Mouse (Mus musculus) A20 (cell line): ENCODE measurements around the gene Ppox.
A peak's percentile ranks its signal among the peaks of the same experiment; 100 is the strongest.
"Not testable (repeated sequence)": the region's sequence is repeated elsewhere in the genome, so short reads cannot be mapped to it uniquely, and the experiment has no call there.

Experiments used
- DNase-seq: peaks from one replicate; pipeline ENCODE4 v3.0.0-alpha.2; 2011; ENCODE audit warnings: low read depth, low spot score

Gene Ppox

GRCm38 (mm10) chr1:171245353-171245752 lies 35.6 kb downstream of the Ppox start:
- DNase-seq: no peak

GRCm38 (mm10) chr1:171241952-171242351 lies 39.0 kb downstream of the Ppox start:
- not testable (repeated sequence) for DNase-seq

- no peak for DNase-seq
Observed at GRCm38 (mm10) chr1:171240911-171241310, 40.1 kb downstream of the Ppox start.

- DNase-seq: no peak
Observed at GRCm38 (mm10) chr1:171239992-171240744, 40.8 kb downstream of the Ppox start.

- peak; percentile 42 for DNase-seq
Observed at GRCm38 (mm10) chr1:171238463-171238862, 42.5 kb downstream of the Ppox start.

- DNase-seq: no peak
Observed at GRCm38 (mm10) chr1:171237438-171237837, 43.5 kb downstream of the Ppox start.

GRCm38 (mm10) chr1:171235791-171236190 lies 45.2 kb downstream of the Ppox start:
- DNase-seq: no peak

- DNase-seq: no peak
Observed at GRCm38 (mm10) chr1:171234538-171234937, 46.4 kb downstream of the Ppox start.

DNA sequence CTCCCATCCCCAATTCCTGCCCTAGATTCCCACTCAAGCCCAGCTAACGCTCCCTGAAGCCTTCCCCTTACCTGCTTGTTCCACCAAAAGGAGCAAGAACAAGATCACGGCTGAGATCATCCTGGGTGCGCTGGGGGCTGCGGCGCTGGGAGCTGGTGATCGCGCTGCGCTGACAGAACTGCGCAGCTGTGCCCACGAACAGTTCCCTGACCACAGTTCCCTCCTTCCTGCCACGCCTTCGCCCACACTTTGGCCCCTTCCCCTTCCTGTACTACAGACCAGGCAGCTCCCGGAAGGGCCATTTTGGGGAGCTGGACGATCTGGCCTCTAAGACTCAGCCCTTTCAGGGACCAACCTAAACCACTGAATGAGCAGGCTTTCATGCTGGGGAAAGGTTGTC lies 46.9 kb downstream of the Ppox start, which contains the start of gene Fcer1g:
Gene Fcer1g (minus strand): TSS at position 240 of the 400 bp plus-strand sequence.
- no peak for DNase-seq

- no peak for DNase-seq
Observed at GRCm38 (mm10) chr1:171232800-171233730, 47.9 kb downstream of the Ppox start.

GRCm38 (mm10) chr1:171232348-171232747 lies 48.6 kb downstream of the Ppox start:
- DNase-seq: no peak

DNA sequence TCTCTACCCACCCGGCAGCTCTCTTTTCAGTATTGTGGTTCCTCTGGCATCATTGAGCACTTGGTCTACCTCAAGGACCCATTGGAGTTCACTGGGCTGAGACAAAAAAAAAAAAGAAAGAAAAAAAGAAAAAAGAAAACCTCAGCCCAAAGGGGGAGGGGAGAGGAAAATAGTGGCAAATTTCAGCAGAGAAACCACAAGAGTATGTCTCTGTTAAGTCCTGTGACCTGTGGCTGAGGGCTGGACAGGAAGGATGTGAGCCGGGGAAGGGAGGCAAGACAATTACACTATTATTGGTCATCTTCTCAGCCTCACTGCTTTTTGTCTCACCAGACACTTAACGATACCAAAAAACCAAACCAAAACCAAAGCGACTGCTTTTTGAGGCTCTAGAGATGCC lies 49.1 kb downstream of the Ppox start:
- no peak for DNase-seq

- DNase-seq: no peak
Observed at GRCm38 (mm10) chr1:171230215-171230614, 50.8 kb downstream of the Ppox start.

GRCm38 (mm10) chr1:171229750-171230149 lies 51.2 kb downstream of the Ppox start:
- DNase-seq: no peak

DNA sequence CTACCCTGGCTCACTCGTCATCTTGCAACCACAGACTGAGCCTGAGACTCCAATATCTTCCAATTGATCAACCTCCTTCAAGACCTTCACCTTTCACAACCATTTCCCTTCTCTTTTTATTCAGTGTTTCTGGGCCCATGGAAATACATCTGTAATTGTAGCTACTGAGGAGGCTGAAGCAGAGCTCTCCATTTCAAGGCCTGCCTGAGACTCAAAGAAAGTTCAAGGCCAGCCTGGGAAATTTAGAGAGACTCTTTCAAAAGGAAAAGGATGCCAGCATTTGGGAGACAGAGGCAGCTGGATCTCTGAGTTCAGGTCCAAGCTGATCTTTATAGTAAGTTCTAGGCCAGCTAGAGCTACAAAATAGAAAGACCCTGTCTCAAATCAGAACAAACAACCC lies 53.1 kb downstream of the Ppox start:
- no peak for DNase-seq

- no peak for DNase-seq
Observed at GRCm38 (mm10) chr1:171226780-171227179, 54.2 kb downstream of the Ppox start.
